Mouse (Mus musculus): ENCODE data around the gene Tnni3k.

DNA sequence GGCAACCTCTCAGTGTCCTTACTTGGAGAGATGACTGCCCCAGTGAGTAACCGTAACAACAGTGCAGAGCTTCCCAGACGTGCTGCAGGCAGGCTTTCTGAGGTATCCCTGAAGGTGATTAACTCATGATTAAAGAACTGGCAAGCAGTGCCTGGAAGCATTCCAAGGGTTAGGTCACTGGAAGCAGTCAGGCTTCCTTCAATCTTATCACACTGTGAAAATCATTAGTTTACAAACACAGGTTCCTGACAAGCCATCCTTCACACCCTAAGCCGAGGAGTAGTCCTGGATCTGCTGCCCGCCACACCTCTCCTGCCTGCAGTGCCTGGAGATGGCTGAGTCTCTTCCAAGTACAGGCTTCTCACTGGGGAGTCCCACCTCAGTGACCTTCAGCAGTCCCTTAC lies 174.7 kb downstream of the Tnni3k start:
- TF ChIP-seq CTCF (IDR thresholded peaks at IDR 0.05; ENCODE audit: low read depth) (no peak), EP300 (IDR thresholded peaks at IDR 0.05; ENCODE audit: low read depth) (no peak)

All from liver, embryonic 14.5 days (tissue).